Mouse (Mus musculus) bone marrow macrophage, adult 2 months (primary cell): Measurements from ENCODE around the gene Acer1. TPM values are rescaled to one million over a fixed set of nuclear protein-coding genes. Genes with fewer than 3 reads are reported as not detected.

ENCODE experiments used
- H3K27ac ChIP-seq: 2 replicates; pipeline ENCODE4 v1.5.1; 2012; ENCODE audit warnings: low read depth, low read length; ENCODE audit not compliant: insufficient read depth
- H3K4me1 ChIP-seq: 2 replicates; pipeline ENCODE4 v1.6.1; 2012; ENCODE audit warnings: low read length; ENCODE audit not compliant: control insufficient read depth, insufficient read depth
- H3K4me3 ChIP-seq: 2 replicates; pipeline ENCODE4 v1.5.1; 2012; ENCODE audit warnings: mild to moderate bottlenecking, low read length, moderate library complexity; ENCODE audit not compliant: insufficient read depth
- CTCF ChIP-seq: IDR thresholded peaks from 2 replicates; pipeline ENCODE4 v1.5.1; 2012; ENCODE audit warnings: low read depth, mild to moderate bottlenecking, low read length, moderate library complexity
- POLR2A ChIP-seq: IDR thresholded peaks from 2 replicates; pipeline ENCODE4 v1.6.1; 2012; ENCODE audit warnings: mild to moderate bottlenecking, low read depth, low read length, borderline replicate concordance
- polyA plus RNA-seq: library from polyadenylated mRNA; stranded (reverse); fragments of >200 nt; gene quantifications from 2 replicates; pipeline ENCODE4 v1.2.4, GENCODE M21; 2012; ENCODE audit not compliant: missing spikeins, insufficient read depth, insufficient read length

Acer1 gene
- polyA plus RNA-seq, 1 experiment, result not detected

GRCm38 (mm10) chr17:56957763-56958429, 24.0 kb downstream of the Acer1 start:
- H3K4me1 ChIP-seq, result peaks cover 6% of the 10 kb centered on the region
- TF ChIP-seq POLR2A, result no peak
- TF ChIP-seq CTCF, result no peak
- peak overlapping the region; percentile 21 for H3K4me3 ChIP-seq
- peak overlapping the region; percentile 46 for H3K27ac ChIP-seq

- H3K27ac ChIP-seq, result no peak overlapping the region
- TF ChIP-seq POLR2A (no peak), CTCF (no peak)
- no peak overlapping the region for H3K4me3 ChIP-seq
- peaks cover 6% of the 10 kb centered on the region for H3K4me1 ChIP-seq
Measured at GRCm38 (mm10) chr17:56954871-56955270, 27.1 kb downstream of the Acer1 start.

- no peak overlapping the region for H3K27ac ChIP-seq
- TF ChIP-seq CTCF, result no peak
- no peak for TF ChIP-seq POLR2A
Measured at GRCm38 (mm10) chr17:56952639-56953038, 29.3 kb downstream of the Acer1 start.

GRCm38 (mm10) chr17:56950915-56951314, 31.0 kb downstream of the Acer1 start:
- no peak for TF ChIP-seq POLR2A
- peak; percentile 99 for TF ChIP-seq CTCF
- no peak overlapping the region for H3K27ac ChIP-seq
- H3K4me1 ChIP-seq, result no peaks in the 10 kb centered on the region
- H3K4me3 ChIP-seq, result no peak overlapping the region

More at GRCm38 (mm10) chr17:56952639-56953038, 29.3 kb downstream of the Acer1 start:
- peaks cover 3% of the 10 kb centered on the region; the same call in 1 of the 2 replicates for H3K4me1 ChIP-seq
- no peak overlapping the region for H3K4me3 ChIP-seq

GRCm38 (mm10) chr17:56938751-56939150, 43.2 kb downstream of the Acer1 start:
- Histone ChIP-seq H3K4me3 (no peak overlapping the region), H3K4me1 (peaks cover 26% of the 10 kb centered on the region), H3K27ac (no peak overlapping the region)
- TF ChIP-seq POLR2A (no peak), CTCF (no peak)

GRCm38 (mm10) chr17:56936731-56937130, 45.2 kb downstream of the Acer1 start:
- Histone ChIP-seq H3K27ac (no peak overlapping the region), H3K4me1 (peaks cover 28% of the 10 kb centered on the region), H3K4me3 (no peak overlapping the region)
- no peak for TF ChIP-seq POLR2A
- no peak for TF ChIP-seq CTCF

- peaks cover 30% of the 10 kb centered on the region for H3K4me1 ChIP-seq
- H3K4me3 ChIP-seq, result peak within 1 kb of the TSS; percentile 96
- TF ChIP-seq CTCF (peak; percentile 47), POLR2A (no peak)
- no peak within 1 kb of the TSS; the same call in 1 of the 2 replicates for H3K27ac ChIP-seq
Measured at GRCm38 (mm10) chr17:56935363-56936131, 46.4 kb downstream of the Acer1 start, which contains the start of gene Mllt1. TSS of gene Mllt1 (minus strand) at chr17:56935415.

- H3K27ac ChIP-seq, result no peak overlapping the region
- TF ChIP-seq POLR2A, result no peak
- 0 out of 2 replicates have a peak, but pooled peaks have one; percentile 13 for TF ChIP-seq CTCF
- H3K4me1 ChIP-seq, result peaks cover 36% of the 10 kb centered on the region
Measured at GRCm38 (mm10) chr17:56934545-56935330, 47.2 kb downstream of the Acer1 start.

GRCm38 (mm10) chr17:56933395-56933794, 48.5 kb downstream of the Acer1 start:
- TF ChIP-seq POLR2A (no peak), CTCF (no peak)
- no peak overlapping the region for H3K4me3 ChIP-seq
- H3K27ac ChIP-seq, result no peak overlapping the region
- H3K4me1 ChIP-seq, result peaks cover 39% of the 10 kb centered on the region

More at GRCm38 (mm10) chr17:56934545-56935330, 47.2 kb downstream of the Acer1 start:
- H3K4me3 ChIP-seq, result peak overlapping the region; percentile 96
